Mouse (Mus musculus): Measurements from ENCODE around the gene Ndufa3. TPM values are rescaled to one million over a fixed set of nuclear protein-coding genes. Genes with fewer than 3 reads are reported as not detected.
"Not testable (repeated sequence)": the region's sequence is repeated elsewhere in the genome, so short reads cannot be mapped to it uniquely, and the experiment has no call there.

The Ndufa3 gene
- polyA plus RNA-seq, 1 experiment from 2014 or later = 576 TPM

DNA sequence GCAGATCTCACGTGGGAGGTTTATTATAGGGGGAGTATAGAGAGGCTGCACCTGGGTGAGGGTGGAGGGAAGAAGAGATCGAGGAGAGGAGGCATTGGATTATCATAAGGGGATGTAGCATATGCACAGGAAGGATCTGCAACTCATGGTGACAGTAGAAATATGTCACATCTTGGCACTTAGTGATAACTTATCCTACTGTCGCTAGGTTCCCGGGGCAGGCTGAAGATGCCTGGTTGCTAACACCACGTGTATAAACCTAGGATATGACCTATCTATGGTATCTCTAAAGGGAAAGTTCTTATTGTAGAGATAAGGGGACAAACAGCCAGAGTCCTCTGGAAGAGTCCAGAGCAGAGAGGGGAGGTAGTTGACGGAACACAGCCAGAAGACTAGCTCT, 31.4 kb upstream of the Ndufa3 start:
- 18% methylated on average over 6 of the region's 6 CpGs for WGBS
- ATAC-seq = no peak
- no peak for DNase-seq (ENCODE audit: low spot score)
- H3K4me2 ChIP-seq (ENCODE audit: low read length) = no peak overlapping the region
- no peaks in the 10 kb centered on the region for H3K4me1 ChIP-seq (ENCODE audit: control insufficient read depth, insufficient read depth, low read length)
- no peak overlapping the region for H3K27ac ChIP-seq (ENCODE audit: low read depth, low read length)
- H3K4me3 ChIP-seq (ENCODE audit: low read depth, low read length) = no peak overlapping the region
- H3K9me3 ChIP-seq (replicated peaks; ENCODE audit: control insufficient read depth, low read length) = no peaks in the 10 kb centered on the region
- no peaks in the 10 kb centered on the region for H3K36me3 ChIP-seq (ENCODE audit: control insufficient read depth, insufficient read depth, low read length)
- no peaks in the 10 kb centered on the region for H3K27me3 ChIP-seq (replicated peaks; ENCODE audit: control insufficient read depth, insufficient read depth, low read length)
- no peak overlapping the region for H3K9ac ChIP-seq (ENCODE audit: low read length)

DNA sequence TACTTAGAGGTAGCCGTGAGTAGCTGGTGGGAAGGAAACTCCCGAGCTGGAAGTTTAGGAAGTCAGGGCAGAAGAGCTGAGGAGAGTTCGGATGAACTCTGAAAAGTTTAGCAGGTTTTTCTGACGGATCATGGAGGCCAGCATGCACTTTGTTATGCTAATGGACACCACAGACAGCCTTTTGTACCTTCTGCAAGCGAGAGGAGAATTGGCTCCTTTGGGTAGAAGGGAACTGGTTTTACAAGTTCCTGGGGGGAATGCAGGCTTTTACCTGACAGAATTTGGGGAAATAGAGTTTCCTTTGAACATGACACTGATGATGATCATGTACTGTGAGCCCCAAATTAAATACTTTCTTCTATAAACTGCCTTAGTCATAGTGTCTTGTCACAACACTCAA, 30.9 kb upstream of the Ndufa3 start:
- no peak overlapping the region for H3K9ac ChIP-seq (ENCODE audit: low read length)
- no peak for DNase-seq (ENCODE audit: low spot score)
- H3K27ac ChIP-seq (ENCODE audit: low read depth, low read length) = no peak overlapping the region
- under 1% methylated on average over 5 of the region's 5 CpGs for WGBS
- no peaks in the 10 kb centered on the region for H3K27me3 ChIP-seq (replicated peaks; ENCODE audit: control insufficient read depth, insufficient read depth, low read length)
- H3K4me2 ChIP-seq (ENCODE audit: low read length) = no peak overlapping the region
- no peak for ATAC-seq
- no peaks in the 10 kb centered on the region for H3K4me1 ChIP-seq (ENCODE audit: control insufficient read depth, insufficient read depth, low read length)
- H3K9me3 ChIP-seq (replicated peaks; ENCODE audit: control insufficient read depth, low read length) = no peaks in the 10 kb centered on the region
- no peak overlapping the region for H3K4me3 ChIP-seq (ENCODE audit: low read depth, low read length)
- H3K36me3 ChIP-seq (ENCODE audit: control insufficient read depth, insufficient read depth, low read length) = no peaks in the 10 kb centered on the region

DNA sequence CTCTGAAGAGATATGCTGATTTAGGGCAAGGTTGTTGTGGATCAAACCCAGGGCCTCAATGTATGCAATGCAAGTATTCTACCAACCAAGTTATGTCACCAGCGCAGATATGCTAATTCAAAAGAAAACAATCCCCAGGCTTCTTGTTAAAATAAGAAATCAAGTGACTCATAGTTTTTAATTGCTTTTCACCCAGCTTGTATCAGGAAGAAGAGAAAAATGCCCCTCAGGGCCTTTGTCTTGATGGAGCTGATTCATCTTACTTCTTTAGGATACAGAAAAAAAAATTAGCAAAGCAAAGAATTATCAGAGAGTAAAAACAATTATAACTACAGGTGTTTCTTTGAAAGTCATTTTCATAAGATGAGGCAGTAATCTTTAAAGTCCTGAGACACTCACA, 29.9 kb upstream of the Ndufa3 start:
- 76% methylated on average over 1 of the region's 1 CpGs for WGBS
- H3K27me3 ChIP-seq (replicated peaks; ENCODE audit: control insufficient read depth, insufficient read depth, low read length) = no peaks in the 10 kb centered on the region
- H3K27ac ChIP-seq (ENCODE audit: low read depth, low read length) = no peak overlapping the region
- no peaks in the 10 kb centered on the region for H3K9me3 ChIP-seq (replicated peaks; ENCODE audit: control insufficient read depth, low read length)
- ATAC-seq = no peak
- no peaks in the 10 kb centered on the region for H3K36me3 ChIP-seq (ENCODE audit: control insufficient read depth, insufficient read depth, low read length)
- no peak for DNase-seq (ENCODE audit: low spot score)
- no peak overlapping the region for H3K4me2 ChIP-seq (ENCODE audit: low read length)
- no peaks in the 10 kb centered on the region for H3K4me1 ChIP-seq (ENCODE audit: control insufficient read depth, insufficient read depth, low read length)
- no peak overlapping the region for H3K4me3 ChIP-seq (ENCODE audit: low read depth, low read length)
- no peak overlapping the region for H3K9ac ChIP-seq (ENCODE audit: low read length)

DNA sequence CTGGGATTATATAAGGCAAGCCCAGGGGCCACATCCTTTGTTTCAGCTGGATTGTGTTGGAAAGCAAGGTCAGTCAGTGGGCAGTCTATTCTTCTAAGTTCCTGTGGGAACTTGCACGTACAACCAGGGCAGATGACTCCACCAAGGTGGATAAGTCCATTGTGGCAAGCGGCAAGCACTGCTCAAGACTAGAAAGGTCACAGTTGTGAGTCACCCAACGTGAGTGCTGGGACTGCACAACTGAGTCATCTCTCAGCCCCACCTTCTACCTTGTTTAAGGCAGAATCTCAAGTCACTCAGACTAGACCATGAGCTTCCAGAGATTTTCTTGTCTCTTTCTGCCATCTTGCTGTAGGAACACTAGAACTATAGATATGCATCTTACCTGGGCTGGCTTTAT, 26.6 kb upstream of the Ndufa3 start:
- Histone ChIP-seq H3K27ac (ENCODE audit: low read depth, low read length) (no peak overlapping the region), H3K9me3 (replicated peaks; ENCODE audit: control insufficient read depth, low read length) (no peaks in the 10 kb centered on the region), H3K4me1 (ENCODE audit: control insufficient read depth, insufficient read depth, low read length) (peaks cover 2% of the 10 kb centered on the region; the same call in 1 of the 2 replicates), H3K4me3 (ENCODE audit: low read depth, low read length) (no peak overlapping the region), H3K4me2 (ENCODE audit: low read length) (no peak overlapping the region), H3K9ac (ENCODE audit: low read length) (no peak overlapping the region), H3K27me3 (replicated peaks; ENCODE audit: control insufficient read depth, insufficient read depth, low read length) (no peaks in the 10 kb centered on the region), H3K36me3 (ENCODE audit: control insufficient read depth, insufficient read depth, low read length) (no peaks in the 10 kb centered on the region)
- no peak for ATAC-seq
- WGBS = 85% methylated on average over 3 of the region's 3 CpGs
- no peak for DNase-seq (ENCODE audit: low spot score)

DNA sequence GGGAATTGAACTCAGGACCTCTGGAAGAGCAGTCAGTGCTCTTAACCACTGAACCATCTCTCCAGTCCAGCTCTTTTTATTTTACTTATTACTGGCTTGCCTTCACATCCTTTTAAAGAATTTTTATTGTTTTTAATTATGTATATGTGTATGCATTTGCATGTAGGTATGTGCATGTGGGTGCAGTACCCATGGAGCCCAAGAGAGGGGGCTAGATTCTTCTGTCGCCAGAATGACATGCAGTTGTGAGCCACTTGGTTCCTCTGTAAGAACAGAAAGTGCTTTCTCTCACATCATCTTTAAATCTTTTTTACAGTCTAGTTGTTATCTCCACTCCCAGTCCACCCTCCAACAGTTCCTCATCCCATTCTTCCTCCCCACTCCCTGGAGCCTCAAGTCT, 25.6 kb upstream of the Ndufa3 start:
- Histone ChIP-seq H3K4me3 (ENCODE audit: low read depth, low read length) (no peak overlapping the region), H3K27ac (ENCODE audit: low read depth, low read length) (no peak overlapping the region), H3K36me3 (ENCODE audit: control insufficient read depth, insufficient read depth, low read length) (no peaks in the 10 kb centered on the region), H3K4me2 (ENCODE audit: low read length) (no peak overlapping the region), H3K9ac (ENCODE audit: low read length) (no peak overlapping the region), H3K27me3 (replicated peaks; ENCODE audit: control insufficient read depth, insufficient read depth, low read length) (no peaks in the 10 kb centered on the region), H3K4me1 (ENCODE audit: control insufficient read depth, insufficient read depth, low read length) (peaks cover 2% of the 10 kb centered on the region; the same call in 1 of the 2 replicates), H3K9me3 (replicated peaks; ENCODE audit: control insufficient read depth, low read length) (no peaks in the 10 kb centered on the region)
- no peak for DNase-seq (ENCODE audit: low spot score)
- no peak for ATAC-seq
- 74% methylated on average over 1 of the region's 1 CpGs for whole genome bisulfite sequencing

DNA sequence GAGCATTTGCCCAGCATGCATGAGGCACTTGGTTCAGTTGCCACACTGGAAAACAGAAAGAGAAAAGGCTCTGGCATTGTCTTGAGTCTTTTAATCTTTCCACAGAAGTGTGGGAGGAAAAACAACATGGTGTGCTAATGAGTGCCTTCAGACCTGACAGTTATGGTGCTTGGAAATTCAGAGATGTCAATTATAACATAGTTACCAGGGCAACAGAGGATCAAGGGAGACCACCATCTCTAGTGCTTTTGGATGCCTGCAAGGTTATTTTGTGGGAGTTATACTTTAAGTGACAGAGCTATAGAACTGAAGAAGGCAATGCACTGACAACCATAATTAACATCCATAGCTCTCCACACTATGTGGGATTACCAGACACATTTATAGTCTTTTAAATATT, 23.3 kb upstream of the Ndufa3 start:
- no peaks in the 10 kb centered on the region for H3K36me3 ChIP-seq (ENCODE audit: control insufficient read depth, insufficient read depth, low read length)
- no peaks in the 10 kb centered on the region for H3K9me3 ChIP-seq (replicated peaks; ENCODE audit: control insufficient read depth, low read length)
- H3K27ac ChIP-seq (ENCODE audit: low read depth, low read length) = no peak overlapping the region
- no peaks in the 10 kb centered on the region for H3K27me3 ChIP-seq (replicated peaks; ENCODE audit: control insufficient read depth, insufficient read depth, low read length)
- H3K4me1 ChIP-seq (ENCODE audit: control insufficient read depth, insufficient read depth, low read length) = peaks cover 2% of the 10 kb centered on the region; the same call in 1 of the 2 replicates
- H3K4me3 ChIP-seq (ENCODE audit: low read depth, low read length) = no peak overlapping the region
- no peak overlapping the region for H3K9ac ChIP-seq (ENCODE audit: low read length)
- DNase-seq (ENCODE audit: low spot score) (peak; percentile 8), ATAC-seq (peak; percentile 42; the same call in 1 of the 2 replicates)
- H3K4me2 ChIP-seq (ENCODE audit: low read length) = no peak overlapping the region

DNA sequence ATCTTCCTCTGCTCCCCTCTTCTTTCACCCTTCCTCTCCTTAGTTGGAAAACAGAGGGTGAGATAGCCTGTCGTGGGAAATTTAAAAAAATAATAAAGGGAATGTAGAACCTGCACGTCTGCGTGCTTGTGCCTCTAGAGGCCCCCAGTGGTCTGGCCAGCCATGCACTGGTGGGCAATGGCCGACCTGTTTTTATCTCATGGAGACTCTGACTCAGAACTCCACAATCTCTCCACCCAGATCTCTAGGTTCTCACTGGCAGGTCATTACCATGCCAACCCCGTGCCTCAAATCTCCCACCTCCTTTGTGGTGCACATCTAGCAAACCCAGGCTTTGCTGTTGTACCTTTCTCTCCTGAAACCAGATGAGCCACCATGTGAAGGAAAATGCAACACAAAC, 22.5 kb upstream of the Ndufa3 start:
- H3K36me3 ChIP-seq (ENCODE audit: control insufficient read depth, insufficient read depth, low read length) = no peaks in the 10 kb centered on the region
- H3K27ac ChIP-seq (ENCODE audit: low read depth, low read length) = no peak overlapping the region
- no peaks in the 10 kb centered on the region for H3K27me3 ChIP-seq (replicated peaks; ENCODE audit: control insufficient read depth, insufficient read depth, low read length)
- peaks cover 2% of the 10 kb centered on the region; the same call in 1 of the 2 replicates for H3K4me1 ChIP-seq (ENCODE audit: control insufficient read depth, insufficient read depth, low read length)
- no peak overlapping the region for H3K9ac ChIP-seq (ENCODE audit: low read length)
- WGBS = 18% methylated on average over 5 of the region's 5 CpGs
- ATAC-seq (no peak), DNase-seq (ENCODE audit: low spot score) (no peak)
- H3K4me3 ChIP-seq (ENCODE audit: low read depth, low read length) = no peak overlapping the region
- H3K4me2 ChIP-seq (ENCODE audit: low read length) = no peak overlapping the region
- no peaks in the 10 kb centered on the region for H3K9me3 ChIP-seq (replicated peaks; ENCODE audit: control insufficient read depth, low read length)

DNA sequence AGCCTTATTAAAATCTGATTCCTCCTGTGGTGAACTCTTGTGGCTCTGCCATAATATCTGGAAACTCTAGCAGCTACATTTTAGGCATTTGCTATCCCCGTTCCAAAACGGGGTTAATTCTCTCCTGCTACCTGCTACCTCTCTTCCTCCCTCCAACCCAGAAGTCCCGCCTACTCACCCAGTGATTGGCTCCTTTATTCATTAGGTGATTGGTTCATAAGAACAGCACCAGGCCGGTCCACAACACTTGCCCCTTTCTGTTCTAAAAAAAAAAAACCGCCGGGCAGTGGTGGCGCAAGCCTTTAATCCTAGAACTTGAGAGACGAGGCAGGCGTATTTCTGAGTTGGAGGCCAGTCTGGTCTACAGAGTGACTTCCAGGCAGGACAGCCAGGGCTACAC, 22.0 kb upstream of the Ndufa3 start:
- Histone ChIP-seq H3K4me1 (ENCODE audit: control insufficient read depth, insufficient read depth, low read length) (peaks cover 2% of the 10 kb centered on the region; the same call in 1 of the 2 replicates), H3K27me3 (replicated peaks; ENCODE audit: control insufficient read depth, insufficient read depth, low read length) (no peaks in the 10 kb centered on the region), H3K9ac (ENCODE audit: low read length) (no peak overlapping the region), H3K36me3 (ENCODE audit: control insufficient read depth, insufficient read depth, low read length) (no peaks in the 10 kb centered on the region), H3K4me3 (ENCODE audit: low read depth, low read length) (no peak overlapping the region), H3K9me3 (replicated peaks; ENCODE audit: control insufficient read depth, low read length) (no peaks in the 10 kb centered on the region), H3K27ac (ENCODE audit: low read depth, low read length) (no peak overlapping the region), H3K4me2 (ENCODE audit: low read length) (no peak overlapping the region)
- no peak for ATAC-seq
- 17% methylated on average over 9 of the region's 9 CpGs for WGBS
- DNase-seq (ENCODE audit: low spot score) = no peak

DNA sequence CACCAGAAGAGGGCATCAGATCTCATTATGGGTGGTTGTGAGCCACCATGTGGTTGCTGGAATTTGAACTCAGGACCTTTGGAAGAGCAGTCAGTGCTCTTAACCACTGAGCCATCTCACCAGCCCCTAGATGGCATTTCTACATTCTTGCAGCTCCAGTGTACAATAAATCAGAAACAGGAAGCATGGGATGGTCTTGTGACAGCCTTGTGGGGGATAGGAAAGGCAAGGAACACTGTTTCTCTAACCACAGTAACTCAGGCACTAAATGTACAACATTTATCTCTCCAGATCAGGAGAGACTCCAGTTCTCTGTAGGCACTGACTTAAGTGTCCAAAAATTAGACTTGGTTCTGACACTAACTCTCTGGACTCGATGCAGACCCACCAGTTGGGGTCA, 19.4 kb upstream of the Ndufa3 start:
- not testable (repeated sequence) for H3K36me3 ChIP-seq (ENCODE audit: control insufficient read depth, insufficient read depth, low read length); DNase-seq (ENCODE audit: low spot score); H3K9ac ChIP-seq (ENCODE audit: low read length); H3K27me3 ChIP-seq (replicated peaks; ENCODE audit: control insufficient read depth, insufficient read depth, low read length); H3K27ac ChIP-seq (ENCODE audit: low read depth, low read length); H3K4me2 ChIP-seq (ENCODE audit: low read length); ATAC-seq; H3K4me1 ChIP-seq (ENCODE audit: control insufficient read depth, insufficient read depth, low read length); H3K4me3 ChIP-seq (ENCODE audit: low read depth, low read length); H3K9me3 ChIP-seq (replicated peaks; ENCODE audit: control insufficient read depth, low read length)
- 66% methylated on average over 1 of the region's 1 CpGs for WGBS

All from forebrain, embryonic 14.5 days (tissue).